Mouse (Mus musculus) olfactory bulb, adult 2 months (tissue): ENCODE measurements at regions not wholly inside any gene's neighbourhood (a gene's known extent, or its start where the extent isn't known, plus 50 kb on each side); places are given as distances from the start of the nearest gene placed in this dataset.

Source experiments
- CTCF ChIP-seq: fragments of 200-500 bp; IDR thresholded peaks from 2 replicates; pipeline ENCODE4 v1.5.1; 2012; ENCODE audit warnings: low read depth, mild to moderate bottlenecking, low read length, moderate library complexity; ENCODE audit not compliant: insufficient read depth
- POLR2A ChIP-seq: fragments of 200-500 bp; IDR thresholded peaks from 2 replicates; pipeline ENCODE4 v1.6.1; 2012; ENCODE audit warnings: mild to moderate bottlenecking, low read depth, low read length, moderate library complexity; ENCODE audit not compliant: insufficient read depth

DNA sequence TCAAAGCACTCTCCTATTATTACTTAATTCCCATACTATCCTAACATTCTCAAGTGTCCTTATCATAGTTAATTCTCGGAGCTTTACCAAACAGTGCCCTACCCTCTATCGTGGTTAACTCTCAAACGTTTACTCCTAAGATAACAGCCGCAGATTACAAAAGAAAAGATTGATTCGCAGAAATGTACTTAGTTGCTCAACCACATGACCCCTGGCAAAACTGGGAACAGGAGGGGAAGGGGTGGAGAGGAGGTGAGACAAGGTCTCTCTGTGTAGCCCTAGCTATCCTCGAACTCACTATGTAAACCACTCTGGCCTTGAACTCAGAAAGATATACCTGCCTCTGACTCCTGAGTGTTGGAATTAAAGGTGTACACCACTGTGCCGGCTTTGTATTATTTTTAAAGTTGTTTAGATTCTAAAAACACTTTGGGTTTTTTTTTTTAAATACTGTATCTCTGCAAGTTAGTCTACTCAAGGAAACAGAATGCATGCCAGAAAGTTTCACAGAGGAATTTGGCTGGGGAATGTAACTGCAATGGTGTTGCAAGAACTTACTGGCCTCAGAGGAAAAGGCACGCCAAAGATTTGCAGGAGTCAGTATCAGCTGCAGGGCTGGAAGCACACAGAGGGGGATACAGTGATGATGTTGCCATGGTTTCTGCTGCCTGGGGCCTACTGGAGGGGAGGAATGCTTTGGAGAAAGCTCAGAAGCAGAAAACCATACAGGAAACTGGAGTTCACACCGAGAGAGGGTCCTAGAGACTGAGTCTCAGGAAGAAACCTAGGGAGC lies 273.0 kb downstream of the Basp1 start:
- TF ChIP-seq CTCF (no peak), POLR2A (no peak)
